Mouse (Mus musculus): ENCODE results near the gene Kcnab2.

GRCm38 (mm10) chr4:152424341-152424740 lies 53.3 kb downstream of the Kcnab2 start:
- TF ChIP-seq CTCF (IDR thresholded peaks at IDR 0.05; ENCODE audit: low read depth, low read length) (no peak), POLR2A (IDR thresholded peaks at IDR 0.05; ENCODE audit: extremely low read depth, insufficient read depth, low read length) (no peak)
